Mouse (Mus musculus): ENCODE results near the gene Ifna11. TPM values are rescaled to one million over a fixed set of nuclear protein-coding genes. Genes with fewer than 3 reads are reported as not detected.

Ifna11 gene
- polyA plus RNA-seq, 1 experiment from 2014 or later: not detected

DNA sequence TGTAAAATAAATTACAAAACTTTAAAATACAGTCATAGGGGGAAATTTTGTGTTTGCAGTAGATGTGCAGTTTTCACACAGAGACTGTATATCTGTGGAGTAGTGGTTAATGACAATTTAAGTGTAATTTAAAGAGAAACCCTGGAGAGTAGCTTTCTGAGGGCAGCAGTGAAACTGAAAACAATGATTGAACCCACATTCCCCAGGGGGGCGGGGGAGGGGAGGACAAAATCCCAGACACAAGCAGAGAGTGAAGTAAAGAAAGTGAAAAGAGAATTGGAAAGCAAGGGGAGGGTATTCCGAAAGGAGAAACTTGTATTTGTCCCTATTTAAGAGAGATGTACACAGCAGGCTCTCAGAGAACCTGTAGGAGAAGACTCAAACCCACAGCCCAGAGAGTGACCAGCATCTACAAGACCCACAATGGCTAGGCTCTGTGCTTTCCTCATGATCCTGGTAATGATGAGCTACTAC, 21.7 kb downstream of the Ifna11 start, which contains the start of gene Ifna4:
Gene Ifna4 (plus strand): TSS at position 424 of the 474 bp plus-strand sequence.
- no peak for ATAC-seq (ENCODE audit: insufficient number of reproducible peaks, low FRiP score)
- Histone ChIP-seq H3K4me3 (no peak within 1 kb of the TSS), H3K4me1 (replicated peaks) (no peaks in the 10 kb centered on the region), H3K9ac (no peak within 1 kb of the TSS), H3K36me3 (no peaks in the 10 kb centered on the region), H3K9me3 (replicated peaks) (no peaks in the 10 kb centered on the region), H3K27ac (ENCODE audit: poor library complexity, severe bottlenecking) (no peak within 1 kb of the TSS), H3K27me3 (replicated peaks) (peaks cover 5% of the 10 kb centered on the region; the same call in 1 of the 2 replicates), H3K4me2 (no peak within 1 kb of the TSS)
- 53% methylated on average over 2 of the region's 2 CpGs for WGBS

DNA sequence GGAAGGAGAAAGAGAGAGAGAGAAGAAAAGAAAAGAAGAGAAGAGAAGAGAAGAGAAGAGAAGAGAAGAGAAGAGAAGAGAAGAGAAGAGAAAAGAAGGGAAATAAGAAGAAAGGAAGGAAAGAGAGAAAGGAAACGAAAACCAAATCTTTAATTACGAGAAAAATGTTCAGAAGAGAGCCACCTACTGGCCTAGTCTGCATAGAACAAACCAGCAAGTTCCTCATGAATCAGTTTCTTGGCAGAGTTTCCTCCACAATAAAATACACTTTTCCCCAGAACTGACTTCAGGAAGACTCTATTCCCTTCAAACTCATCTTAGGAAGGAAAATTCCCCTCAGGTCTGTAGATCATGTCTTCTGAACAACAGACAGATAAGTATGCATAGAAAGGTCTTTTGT, 25.6 kb downstream of the Ifna11 start:
- H3K4me1 ChIP-seq (replicated peaks): no peaks in the 10 kb centered on the region
- peaks cover 5% of the 10 kb centered on the region; the same call in 1 of the 2 replicates for H3K27me3 ChIP-seq (replicated peaks)
- no peak overlapping the region for H3K27ac ChIP-seq (ENCODE audit: poor library complexity, severe bottlenecking)
- H3K9me3 ChIP-seq (replicated peaks): no peaks in the 10 kb centered on the region
- no peak overlapping the region for H3K4me2 ChIP-seq
- H3K36me3 ChIP-seq: no peaks in the 10 kb centered on the region
- H3K4me3 ChIP-seq: no peak overlapping the region
- WGBS: 47% methylated on average over 2 of the region's 2 CpGs
- no peak overlapping the region for H3K9ac ChIP-seq
- no peak for ATAC-seq (ENCODE audit: insufficient number of reproducible peaks, low FRiP score)

DNA sequence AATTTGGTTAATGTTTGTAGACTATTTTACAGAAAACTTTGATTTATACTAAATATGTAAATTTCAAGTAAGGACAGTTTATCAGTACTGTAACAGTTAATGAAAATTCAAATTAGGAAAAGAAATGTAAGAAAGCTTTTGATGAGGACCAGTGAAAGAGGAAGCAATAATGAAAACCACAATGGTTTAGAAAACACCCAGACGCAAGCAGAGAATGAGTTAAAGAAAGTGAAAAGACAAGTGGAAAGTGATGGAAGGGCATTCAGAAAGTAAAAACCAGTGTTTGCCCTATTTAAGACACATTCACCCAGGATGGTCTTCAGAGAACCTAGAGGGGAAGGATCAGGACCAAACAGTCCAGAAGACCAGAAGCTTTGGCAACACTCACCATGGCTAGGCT, 29.9 kb downstream of the Ifna11 start, which contains the start of gene Ifna1:
Gene Ifna1 (plus strand): TSS at position 390 of the 400 bp plus-strand sequence.
- WGBS: 82% methylated on average over 1 of the region's 1 CpGs
- no peak within 1 kb of the TSS for H3K9ac ChIP-seq
- no peak within 1 kb of the TSS for H3K4me2 ChIP-seq
- 0 out of 2 replicates have a peak, but pooled peaks cover 3% of the 10 kb centered on the region for H3K27me3 ChIP-seq (replicated peaks)
- no peaks in the 10 kb centered on the region for H3K9me3 ChIP-seq (replicated peaks)
- no peak for ATAC-seq (ENCODE audit: insufficient number of reproducible peaks, low FRiP score)
- H3K4me1 ChIP-seq (replicated peaks): no peaks in the 10 kb centered on the region
- no peak within 1 kb of the TSS for H3K4me3 ChIP-seq
- no peaks in the 10 kb centered on the region for H3K36me3 ChIP-seq
- no peak within 1 kb of the TSS for H3K27ac ChIP-seq (ENCODE audit: poor library complexity, severe bottlenecking)

DNA sequence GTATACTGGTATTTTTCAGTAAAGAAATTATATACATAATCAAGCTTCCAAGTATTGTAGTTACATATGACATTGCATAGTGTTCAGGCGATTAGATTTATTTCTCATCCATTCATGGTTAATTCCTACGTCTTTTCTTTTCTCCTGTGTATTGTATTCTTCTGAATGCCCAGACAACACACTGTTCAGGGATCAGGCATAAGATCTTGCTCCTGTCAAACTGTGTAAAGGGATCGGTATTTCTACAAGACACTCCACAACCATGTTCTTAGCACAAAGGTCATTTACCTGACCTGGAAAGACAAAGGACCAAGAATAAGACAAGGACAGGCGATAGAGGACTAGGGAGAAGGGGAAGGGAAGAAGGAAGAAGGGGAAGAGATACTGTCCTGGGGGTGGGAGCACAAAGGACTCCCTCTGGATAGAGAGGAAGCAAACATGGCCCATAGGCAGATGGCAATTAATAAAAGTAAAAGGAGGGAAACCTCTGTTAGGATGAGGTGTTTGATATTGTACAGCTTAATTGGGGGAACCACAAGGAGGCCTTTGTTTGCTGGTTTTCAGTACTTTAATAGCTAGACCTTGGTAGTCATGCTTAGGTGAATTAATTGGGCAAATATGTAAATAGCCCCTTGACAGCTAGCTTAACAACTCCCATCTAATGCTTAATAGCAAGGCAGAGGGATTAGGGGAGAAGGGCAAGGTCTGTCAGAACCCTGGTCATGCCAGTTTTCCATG, 31.4 kb downstream of the Ifna11 start:
- no peaks in the 10 kb centered on the region for H3K4me1 ChIP-seq (replicated peaks)
- H3K36me3 ChIP-seq: no peaks in the 10 kb centered on the region
- WGBS: 72% methylated on average over 4 of the region's 4 CpGs
- H3K9ac ChIP-seq: no peak overlapping the region
- no peak overlapping the region for H3K4me3 ChIP-seq
- no peak overlapping the region for H3K27ac ChIP-seq (ENCODE audit: poor library complexity, severe bottlenecking)
- ATAC-seq (ENCODE audit: insufficient number of reproducible peaks, low FRiP score): no peak
- H3K4me2 ChIP-seq: no peak overlapping the region
- H3K9me3 ChIP-seq (replicated peaks): no peaks in the 10 kb centered on the region
- H3K27me3 ChIP-seq (replicated peaks): 0 out of 2 replicates have a peak, but pooled peaks cover 3% of the 10 kb centered on the region

DNA sequence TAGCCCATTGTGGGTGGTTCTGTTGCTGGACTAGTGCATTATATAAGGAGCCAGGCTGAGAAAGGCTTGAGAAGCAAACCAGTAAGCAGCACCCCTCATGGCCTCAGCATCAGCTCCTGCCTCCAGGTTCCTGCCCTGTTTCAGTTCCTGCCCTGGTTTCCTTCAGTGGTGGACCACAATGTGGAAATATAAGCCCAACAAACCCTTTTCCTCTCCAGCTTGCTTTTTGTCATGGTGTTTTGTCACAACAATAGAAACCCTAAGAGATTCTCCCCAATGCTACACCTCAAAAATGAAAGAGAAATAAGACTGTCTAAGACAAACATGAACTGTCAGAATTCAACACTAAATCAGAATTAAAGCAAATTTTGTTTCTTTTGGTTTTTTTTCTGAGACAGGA, 39.5 kb downstream of the Ifna11 start:
- no peaks in the 10 kb centered on the region for H3K4me1 ChIP-seq (replicated peaks)
- no peak overlapping the region for H3K4me2 ChIP-seq
- ATAC-seq (ENCODE audit: insufficient number of reproducible peaks, low FRiP score): no peak
- H3K4me3 ChIP-seq: no peak overlapping the region
- peaks cover 22% of the 10 kb centered on the region for H3K27me3 ChIP-seq (replicated peaks)
- no peak overlapping the region for H3K9ac ChIP-seq
- no peaks in the 10 kb centered on the region for H3K36me3 ChIP-seq
- H3K27ac ChIP-seq (ENCODE audit: poor library complexity, severe bottlenecking): no peak overlapping the region
- no peaks in the 10 kb centered on the region for H3K9me3 ChIP-seq (replicated peaks)

DNA sequence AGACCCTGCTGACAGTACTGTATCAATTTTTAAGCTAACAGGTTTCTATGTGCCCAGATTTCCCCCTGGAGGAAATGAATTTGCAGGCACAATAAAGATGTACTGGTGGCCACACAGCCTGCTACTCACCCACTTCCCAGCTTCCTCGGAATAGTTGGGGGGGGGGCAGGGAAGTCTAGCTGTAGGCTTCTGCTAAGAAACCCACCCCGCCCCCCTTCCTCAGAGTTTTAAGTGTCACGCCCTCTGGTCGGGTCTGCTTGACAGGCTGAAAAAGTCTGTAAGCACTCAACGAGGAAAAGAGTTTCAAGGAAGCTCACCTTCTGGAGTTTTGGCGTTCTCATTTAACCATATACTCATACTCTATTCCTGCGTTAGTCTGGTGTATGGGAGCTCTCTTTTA, 43.5 kb downstream of the Ifna11 start:
- WGBS: 7% methylated on average over 7 of the region's 7 CpGs
- no peak overlapping the region for H3K4me3 ChIP-seq
- H3K9me3 ChIP-seq (replicated peaks): no peaks in the 10 kb centered on the region
- no peak overlapping the region for H3K27ac ChIP-seq (ENCODE audit: poor library complexity, severe bottlenecking)
- H3K9ac ChIP-seq: no peak overlapping the region
- peaks cover 30% of the 10 kb centered on the region for H3K27me3 ChIP-seq (replicated peaks)
- 0 out of 2 replicates have a peak, but pooled peaks cover 6% of the 10 kb centered on the region for H3K4me1 ChIP-seq (replicated peaks)
- H3K4me2 ChIP-seq: no peak overlapping the region
- no peaks in the 10 kb centered on the region for H3K36me3 ChIP-seq
- no peak for ATAC-seq (ENCODE audit: insufficient number of reproducible peaks, low FRiP score)

DNA sequence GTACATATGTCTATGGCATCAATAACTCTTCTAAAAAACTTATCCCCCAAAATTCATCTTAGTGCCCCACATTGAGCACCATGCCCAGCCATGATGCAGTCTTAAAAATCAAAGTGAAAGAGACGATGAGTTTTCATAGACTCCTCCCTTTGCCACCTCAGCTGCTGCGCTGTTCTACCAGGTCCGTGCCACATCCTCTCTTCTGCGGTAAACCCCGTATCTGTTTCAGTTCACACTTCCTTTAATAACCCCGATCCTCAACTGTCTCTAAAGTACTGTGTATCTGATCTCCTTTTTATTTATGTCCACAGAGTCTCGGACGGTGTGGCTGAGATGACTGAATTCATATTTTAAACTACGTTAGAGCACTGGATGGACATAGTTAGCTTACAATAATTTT, 44.8 kb downstream of the Ifna11 start:
- no peak overlapping the region for H3K27ac ChIP-seq (ENCODE audit: poor library complexity, severe bottlenecking)
- no peak overlapping the region for H3K4me3 ChIP-seq
- no peaks in the 10 kb centered on the region for H3K36me3 ChIP-seq
- no peak overlapping the region for H3K9ac ChIP-seq
- 58% methylated on average over 9 of the region's 9 CpGs for WGBS
- peak overlapping the region; percentile 7; the same call in 1 of the 2 replicates for H3K4me2 ChIP-seq
- no peak for ATAC-seq (ENCODE audit: insufficient number of reproducible peaks, low FRiP score)
- no peaks in the 10 kb centered on the region for H3K9me3 ChIP-seq (replicated peaks)
- H3K4me1 ChIP-seq (replicated peaks): 0 out of 2 replicates have a peak, but pooled peaks cover 9% of the 10 kb centered on the region
- peaks cover 30% of the 10 kb centered on the region for H3K27me3 ChIP-seq (replicated peaks)

DNA sequence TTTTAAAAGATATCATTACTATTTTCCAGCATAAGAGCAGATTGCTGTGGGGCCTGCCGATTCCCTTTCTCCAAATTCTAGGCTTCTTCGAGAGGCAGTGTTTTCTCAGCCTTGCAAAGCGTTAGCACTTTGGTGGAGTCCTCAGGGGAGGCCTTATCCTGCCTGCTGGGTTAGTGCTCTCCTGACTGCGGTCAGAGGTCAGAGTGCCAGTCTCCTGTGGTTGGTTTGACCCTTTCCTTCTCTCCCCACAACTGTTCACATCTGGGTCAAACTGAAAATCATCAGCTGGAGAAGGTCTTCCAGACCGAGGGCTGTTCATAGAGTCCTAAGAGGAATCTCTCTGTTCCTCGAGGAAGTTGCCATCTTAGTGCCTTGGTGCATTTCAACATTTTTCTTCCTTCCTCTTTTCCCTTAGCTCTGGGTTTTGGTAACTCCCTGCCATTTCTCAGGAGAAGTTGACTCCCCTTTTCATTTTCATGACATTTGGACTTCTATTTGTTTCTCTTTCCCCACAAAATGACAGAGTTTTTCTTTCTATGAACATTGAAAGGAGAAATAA, 45.3 kb downstream of the Ifna11 start:
- H3K9me3 ChIP-seq (replicated peaks): no peaks in the 10 kb centered on the region
- H3K4me3 ChIP-seq: no peak overlapping the region
- 34% methylated on average over 6 of the region's 6 CpGs for WGBS
- no peak overlapping the region for H3K27ac ChIP-seq (ENCODE audit: poor library complexity, severe bottlenecking)
- ATAC-seq (ENCODE audit: insufficient number of reproducible peaks, low FRiP score): no peak
- H3K4me2 ChIP-seq: no peak overlapping the region
- peaks cover 30% of the 10 kb centered on the region for H3K27me3 ChIP-seq (replicated peaks)
- H3K4me1 ChIP-seq (replicated peaks): 0 out of 2 replicates have a peak, but pooled peaks cover 9% of the 10 kb centered on the region
- no peak overlapping the region for H3K9ac ChIP-seq
- no peaks in the 10 kb centered on the region for H3K36me3 ChIP-seq

DNA sequence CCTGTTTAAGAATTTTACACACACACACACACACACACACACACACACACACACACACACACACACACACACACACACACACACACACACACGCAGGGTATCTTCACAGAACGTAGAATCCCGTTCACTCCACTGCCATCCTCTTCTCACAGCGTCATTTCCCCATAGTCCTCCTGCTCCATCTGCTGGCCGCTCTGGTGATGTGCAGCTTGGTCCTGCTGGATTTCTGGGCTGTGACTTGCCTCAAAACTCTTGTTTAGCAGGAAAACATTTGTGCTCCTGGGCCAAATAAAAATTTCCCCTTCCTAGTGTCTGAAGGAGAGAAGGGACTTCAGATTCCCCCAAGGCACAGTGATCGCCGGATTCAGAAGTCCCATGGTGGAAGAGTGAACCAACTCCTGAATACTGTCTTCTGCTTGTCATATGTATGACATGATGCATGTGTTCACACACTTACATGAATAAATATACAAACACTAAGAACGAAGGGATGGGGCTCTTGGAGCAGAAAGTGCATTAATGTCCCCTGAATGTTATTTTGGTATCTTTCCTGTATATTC, 47.7 kb downstream of the Ifna11 start:
- H3K27me3 ChIP-seq (replicated peaks): peaks cover 21% of the 10 kb centered on the region
- ATAC-seq (ENCODE audit: insufficient number of reproducible peaks, low FRiP score): 0 out of 2 replicates have a peak, but pooled peaks have one; percentile 7
- H3K4me1 ChIP-seq (replicated peaks): 0 out of 2 replicates have a peak, but pooled peaks cover 9% of the 10 kb centered on the region
- no peaks in the 10 kb centered on the region for H3K36me3 ChIP-seq
- no peak overlapping the region for H3K9ac ChIP-seq
- under 1% methylated on average over 7 of the region's 8 CpGs for WGBS
- no peak overlapping the region for H3K27ac ChIP-seq (ENCODE audit: poor library complexity, severe bottlenecking)
- no peaks in the 10 kb centered on the region for H3K9me3 ChIP-seq (replicated peaks)
- H3K4me2 ChIP-seq: peak overlapping the region; percentile 98
- peak overlapping the region; percentile 73 for H3K4me3 ChIP-seq

DNA sequence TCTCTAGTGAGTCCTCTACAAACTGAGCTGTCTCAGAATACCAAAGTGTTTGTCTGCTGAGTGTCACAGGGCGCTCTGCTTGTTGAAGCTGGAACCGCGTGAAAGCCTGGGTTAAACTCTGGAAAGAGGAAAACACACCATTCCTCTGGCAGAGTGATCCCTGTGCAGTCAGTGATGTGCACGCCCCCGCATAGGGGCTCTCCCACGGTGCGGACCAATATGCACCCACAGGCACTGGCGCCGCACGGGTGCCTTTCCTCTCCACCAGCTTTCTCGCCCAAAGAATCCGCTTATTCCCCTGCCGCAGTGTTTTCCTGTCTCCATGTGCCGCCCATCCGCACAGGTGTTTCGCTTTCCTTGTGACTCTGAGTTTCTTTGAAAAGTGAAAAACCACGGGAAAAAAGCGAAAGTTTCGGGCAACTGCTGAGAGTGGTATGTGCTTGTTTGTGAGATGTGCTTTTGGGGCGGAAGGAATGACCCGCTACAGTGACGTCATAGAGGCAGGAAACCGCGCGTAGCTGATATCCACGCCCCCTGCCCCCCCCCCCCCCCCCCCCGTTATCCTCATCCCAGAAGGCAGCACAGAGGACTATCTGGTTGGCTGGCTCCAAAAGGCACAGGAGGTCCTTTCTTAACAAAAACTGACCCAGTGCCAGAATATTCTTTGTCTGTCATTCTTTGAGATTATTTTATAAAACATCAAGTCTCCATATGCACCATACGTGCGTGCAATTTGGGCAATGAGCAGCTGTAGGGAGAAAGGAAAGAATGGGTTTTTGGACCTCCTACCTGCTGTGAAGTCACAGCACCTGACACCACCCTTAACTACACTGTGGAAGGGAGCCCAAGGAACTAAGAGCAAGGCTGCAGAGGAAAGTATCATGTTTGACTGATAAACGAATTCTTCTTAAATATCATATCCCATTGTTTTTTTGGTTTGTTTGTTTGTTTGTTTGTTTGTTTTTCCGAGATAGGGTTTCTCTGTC, 48.5 kb downstream of the Ifna11 start:
- H3K4me2 ChIP-seq: peak overlapping the region; percentile 98
- ATAC-seq (ENCODE audit: insufficient number of reproducible peaks, low FRiP score): peak; percentile 79
- 0 out of 2 replicates have a peak, but pooled peaks cover 9% of the 10 kb centered on the region for H3K4me1 ChIP-seq (replicated peaks)
- no peaks in the 10 kb centered on the region for H3K36me3 ChIP-seq
- H3K27me3 ChIP-seq (replicated peaks): peaks cover 13% of the 10 kb centered on the region
- H3K9ac ChIP-seq: peak overlapping the region; percentile 73
- peak overlapping the region; percentile 73 for H3K4me3 ChIP-seq
- H3K27ac ChIP-seq (ENCODE audit: poor library complexity, severe bottlenecking): 0 out of 2 replicates have a peak overlapping the region, but pooled peaks have one; percentile 27
- no peaks in the 10 kb centered on the region for H3K9me3 ChIP-seq (replicated peaks)
- WGBS: 7% methylated on average over 31 of the region's 31 CpGs

Data from heart, embryonic 12.5 days (tissue).